Mouse (Mus musculus): ENCODE measurements around the gene Tmc7. TPM values are rescaled to one million over a fixed set of nuclear protein-coding genes. Genes with fewer than 3 reads are reported as not detected.

Gene Tmc7
- 6.3 and 7.3 TPM in 2 replicates for polyA plus RNA-seq (2015; fragmentation: Nextera tagmentation; extraction: Ambion mirVana)

GRCm38 (mm10) chr7:118584257-118584907, at the start of gene Tmc7:
Tmc7 (minus strand) TSS chr7:118584736.
- H3K27ac ChIP-seq (ENCODE audit: low read length) = peak within 1 kb of the TSS; percentile 65
- peaks cover 8% of the 10 kb centered on the region; the same call in 1 of the 2 replicates for H3K4me1 ChIP-seq (ENCODE audit: control insufficient read depth, insufficient read depth, low read length)
- H3K9ac ChIP-seq (ENCODE audit: low read depth, low read length) = peak within 1 kb of the TSS; percentile 86
- no peaks in the 10 kb centered on the region for H3K27me3 ChIP-seq (ENCODE audit: control insufficient read depth, insufficient read depth, low read depth, low read length)
- no peaks in the 10 kb centered on the region for H3K36me3 ChIP-seq (ENCODE audit: control insufficient read depth, insufficient read depth, low read length)
- ATAC-seq = peak; percentile 86
- H3K9me3 ChIP-seq (replicated peaks; ENCODE audit: control insufficient read depth, low read length, poor library complexity, severe bottlenecking) = no peaks in the 10 kb centered on the region
- peak within 1 kb of the TSS; percentile 64 for H3K4me3 ChIP-seq (ENCODE audit: low read depth, low read length)
- peak within 1 kb of the TSS; percentile 80 for H3K4me2 ChIP-seq (ENCODE audit: low read length)
- under 1% methylated on average over 43 of the region's 51 CpGs for WGBS

GRCm38 (mm10) chr7:118633951-118634350, 49.4 kb upstream of the Tmc7 start:
- H3K27me3 ChIP-seq (ENCODE audit: control insufficient read depth, insufficient read depth, low read depth, low read length) = no peaks in the 10 kb centered on the region
- H3K36me3 ChIP-seq (ENCODE audit: control insufficient read depth, insufficient read depth, low read length) = no peaks in the 10 kb centered on the region
- H3K4me3 ChIP-seq (ENCODE audit: low read depth, low read length) = no peak overlapping the region
- no peaks in the 10 kb centered on the region for H3K9me3 ChIP-seq (replicated peaks; ENCODE audit: control insufficient read depth, low read length, poor library complexity, severe bottlenecking)
- WGBS = 87% methylated on average over 7 of the region's 7 CpGs
- H3K4me2 ChIP-seq (ENCODE audit: low read length) = no peak overlapping the region
- ATAC-seq = no peak
- no peak overlapping the region for H3K9ac ChIP-seq (ENCODE audit: low read depth, low read length)
- no peaks in the 10 kb centered on the region for H3K4me1 ChIP-seq (ENCODE audit: control insufficient read depth, insufficient read depth, low read length)
- H3K27ac ChIP-seq (ENCODE audit: low read length) = no peak overlapping the region

- H3K9me3 ChIP-seq (replicated peaks; ENCODE audit: control insufficient read depth, low read length, poor library complexity, severe bottlenecking) = no peaks in the 10 kb centered on the region
- WGBS = 90% methylated on average over 9 of the region's 9 CpGs
- H3K4me3 ChIP-seq (ENCODE audit: low read depth, low read length) = no peak overlapping the region
- no peak overlapping the region for H3K27ac ChIP-seq (ENCODE audit: low read length)
- ATAC-seq = no peak
- no peaks in the 10 kb centered on the region for H3K36me3 ChIP-seq (ENCODE audit: control insufficient read depth, insufficient read depth, low read length)
- H3K4me1 ChIP-seq (ENCODE audit: control insufficient read depth, insufficient read depth, low read length) = no peaks in the 10 kb centered on the region
- no peak overlapping the region for H3K4me2 ChIP-seq (ENCODE audit: low read length)
- H3K27me3 ChIP-seq (ENCODE audit: control insufficient read depth, insufficient read depth, low read depth, low read length) = no peaks in the 10 kb centered on the region
- no peak overlapping the region for H3K9ac ChIP-seq (ENCODE audit: low read depth, low read length)
Measured at GRCm38 (mm10) chr7:118633094-118633493, 48.6 kb upstream of the Tmc7 start.

GRCm38 (mm10) chr7:118627550-118628298, 43.2 kb upstream of the Tmc7 start:
- Histone ChIP-seq H3K9me3 (replicated peaks; ENCODE audit: control insufficient read depth, low read length, poor library complexity, severe bottlenecking) (no peaks in the 10 kb centered on the region), H3K36me3 (ENCODE audit: control insufficient read depth, insufficient read depth, low read length) (no peaks in the 10 kb centered on the region), H3K27me3 (ENCODE audit: control insufficient read depth, insufficient read depth, low read depth, low read length) (no peaks in the 10 kb centered on the region), H3K27ac (ENCODE audit: low read length) (no peak overlapping the region), H3K4me1 (ENCODE audit: control insufficient read depth, insufficient read depth, low read length) (no peaks in the 10 kb centered on the region), H3K4me2 (ENCODE audit: low read length) (no peak overlapping the region), H3K9ac (ENCODE audit: low read depth, low read length) (no peak overlapping the region), H3K4me3 (ENCODE audit: low read depth, low read length) (no peak overlapping the region)
- no peak for ATAC-seq
- WGBS = 83% methylated on average over 13 of the region's 13 CpGs

- Histone ChIP-seq H3K27ac (ENCODE audit: low read length) (no peak overlapping the region), H3K4me1 (ENCODE audit: control insufficient read depth, insufficient read depth, low read length) (no peaks in the 10 kb centered on the region), H3K9ac (ENCODE audit: low read depth, low read length) (no peak overlapping the region), H3K9me3 (replicated peaks; ENCODE audit: control insufficient read depth, low read length, poor library complexity, severe bottlenecking) (no peaks in the 10 kb centered on the region), H3K27me3 (ENCODE audit: control insufficient read depth, insufficient read depth, low read depth, low read length) (no peaks in the 10 kb centered on the region), H3K4me2 (ENCODE audit: low read length) (no peak overlapping the region), H3K4me3 (ENCODE audit: low read depth, low read length) (no peak overlapping the region), H3K36me3 (ENCODE audit: control insufficient read depth, insufficient read depth, low read length) (no peaks in the 10 kb centered on the region)
- no peak for ATAC-seq
- 83% methylated on average over 6 of the region's 6 CpGs for WGBS
Measured at GRCm38 (mm10) chr7:118621094-118621493, 36.6 kb upstream of the Tmc7 start.

- no peak overlapping the region for H3K4me2 ChIP-seq (ENCODE audit: low read length)
- H3K9ac ChIP-seq (ENCODE audit: low read depth, low read length) = no peak overlapping the region
- no peak overlapping the region for H3K4me3 ChIP-seq (ENCODE audit: low read depth, low read length)
- H3K27ac ChIP-seq (ENCODE audit: low read length) = no peak overlapping the region
- no peaks in the 10 kb centered on the region for H3K4me1 ChIP-seq (ENCODE audit: control insufficient read depth, insufficient read depth, low read length)
- no peak for ATAC-seq
- H3K27me3 ChIP-seq (ENCODE audit: control insufficient read depth, insufficient read depth, low read depth, low read length) = no peaks in the 10 kb centered on the region
- 91% methylated on average over 7 of the region's 7 CpGs for WGBS
- H3K36me3 ChIP-seq (ENCODE audit: control insufficient read depth, insufficient read depth, low read length) = no peaks in the 10 kb centered on the region
- H3K9me3 ChIP-seq (replicated peaks; ENCODE audit: control insufficient read depth, low read length, poor library complexity, severe bottlenecking) = no peaks in the 10 kb centered on the region
Measured at GRCm38 (mm10) chr7:118620243-118620906, 35.8 kb upstream of the Tmc7 start.

- WGBS = 86% methylated on average over 5 of the region's 5 CpGs
- Histone ChIP-seq H3K9me3 (replicated peaks; ENCODE audit: control insufficient read depth, low read length, poor library complexity, severe bottlenecking) (no peaks in the 10 kb centered on the region), H3K4me2 (ENCODE audit: low read length) (no peak overlapping the region), H3K4me3 (ENCODE audit: low read depth, low read length) (no peak overlapping the region), H3K27ac (ENCODE audit: low read length) (no peak overlapping the region), H3K27me3 (ENCODE audit: control insufficient read depth, insufficient read depth, low read depth, low read length) (no peaks in the 10 kb centered on the region), H3K4me1 (ENCODE audit: control insufficient read depth, insufficient read depth, low read length) (no peaks in the 10 kb centered on the region), H3K9ac (ENCODE audit: low read depth, low read length) (no peak overlapping the region), H3K36me3 (ENCODE audit: control insufficient read depth, insufficient read depth, low read length) (no peaks in the 10 kb centered on the region)
- no peak for ATAC-seq
Measured at GRCm38 (mm10) chr7:118618104-118618503, 33.6 kb upstream of the Tmc7 start.

GRCm38 (mm10) chr7:118614076-118614475, 29.5 kb upstream of the Tmc7 start:
- Histone ChIP-seq H3K4me3 (ENCODE audit: low read depth, low read length) (no peak overlapping the region), H3K27ac (ENCODE audit: low read length) (no peak overlapping the region), H3K4me1 (ENCODE audit: control insufficient read depth, insufficient read depth, low read length) (no peaks in the 10 kb centered on the region), H3K9me3 (replicated peaks; ENCODE audit: control insufficient read depth, low read length, poor library complexity, severe bottlenecking) (no peaks in the 10 kb centered on the region), H3K9ac (ENCODE audit: low read depth, low read length) (no peak overlapping the region), H3K27me3 (ENCODE audit: control insufficient read depth, insufficient read depth, low read depth, low read length) (no peaks in the 10 kb centered on the region), H3K36me3 (ENCODE audit: control insufficient read depth, insufficient read depth, low read length) (no peaks in the 10 kb centered on the region), H3K4me2 (ENCODE audit: low read length) (peak overlapping the region; percentile 24; the same call in 1 of the 2 replicates)
- 25% methylated on average over 13 of the region's 13 CpGs for WGBS
- ATAC-seq = no peak

- Histone ChIP-seq H3K9ac (ENCODE audit: low read depth, low read length) (no peak overlapping the region), H3K4me3 (ENCODE audit: low read depth, low read length) (no peak overlapping the region), H3K27ac (ENCODE audit: low read length) (no peak overlapping the region), H3K36me3 (ENCODE audit: control insufficient read depth, insufficient read depth, low read length) (no peaks in the 10 kb centered on the region), H3K9me3 (replicated peaks; ENCODE audit: control insufficient read depth, low read length, poor library complexity, severe bottlenecking) (no peaks in the 10 kb centered on the region), H3K4me1 (ENCODE audit: control insufficient read depth, insufficient read depth, low read length) (no peaks in the 10 kb centered on the region), H3K27me3 (ENCODE audit: control insufficient read depth, insufficient read depth, low read depth, low read length) (no peaks in the 10 kb centered on the region), H3K4me2 (ENCODE audit: low read length) (no peak overlapping the region)
- 35% methylated on average over 8 of the region's 8 CpGs for WGBS
- ATAC-seq = no peak
Measured at GRCm38 (mm10) chr7:118611933-118612332, 27.4 kb upstream of the Tmc7 start.

Data from midbrain, embryonic 16.5 days (tissue).